Mouse (Mus musculus) erythroblast, embryonic 14.5 days (primary cell): ENCODE data around the gene Epb41l2.

Source experiments
- GATA1 ChIP-seq: IDR thresholded peaks from 2 replicates; pipeline ENCODE4 v1.6.1; 2012; ENCODE audit warnings: low read length, inconsistent platforms, mixed read lengths
- TAL1 ChIP-seq: IDR thresholded peaks from 3 replicates; pipeline ENCODE4 v1.6.1; 2012; ENCODE audit warnings: low read length, inconsistent platforms, mixed read lengths

GRCm38 (mm10) chr10:25461832-25462231 is 102.2 kb downstream of the Epb41l2 start:
- TF ChIP-seq GATA1 (no peak), TAL1 (no peak)
